Mouse (Mus musculus) stomach, embryonic 15.5 days (tissue): ENCODE data around the gene C130074G19Rik. TPM values are rescaled to one million over a fixed set of nuclear protein-coding genes. Genes with fewer than 3 reads are reported as not detected.
A peak's percentile ranks its signal among the peaks of the same experiment; 100 is the strongest.

Source experiments
- ATAC-seq: fragments of 200-750 bp; cut with Nextera tagmentation; 2 replicates; pipeline ENCODE4 v1.8.0; 2017; ENCODE audit warnings: low read depth, moderate number of reproducible peaks, moderate TSS enrichment; ENCODE audit not compliant: insufficient read depth, low FRiP score
- H3K27ac ChIP-seq: fragments of 300-500 bp; sonication (generic); 2 replicates; pipeline ENCODE4 v1.5.1; 2015; ENCODE audit warnings: mild to moderate bottlenecking, inconsistent platforms
- H3K27me3 ChIP-seq: fragments of 300-500 bp; sonication (generic); replicated peaks from 2 replicates; pipeline ENCODE4 v1.6.1; 2015; ENCODE audit warnings: inconsistent platforms
- H3K36me3 ChIP-seq: fragments of 300-500 bp; sonication (generic); 2 replicates; pipeline ENCODE4 v1.6.1; 2015; ENCODE audit warnings: inconsistent platforms
- H3K4me1 ChIP-seq: fragments of 300-500 bp; sonication (generic); 2 replicates; pipeline ENCODE4 v1.6.1; 2015; ENCODE audit warnings: inconsistent platforms
- H3K4me2 ChIP-seq: fragments of 300-500 bp; sonication (generic); 2 replicates; pipeline ENCODE4 v1.6.1; 2015; ENCODE audit warnings: mild to moderate bottlenecking, inconsistent platforms
- H3K4me3 ChIP-seq: fragments of 300-500 bp; sonication (generic); replicated peaks from 2 replicates; pipeline ENCODE4 v1.5.1; 2015; ENCODE audit warnings: inconsistent platforms
- H3K9ac ChIP-seq: fragments of 300-500 bp; sonication (generic); 2 replicates; pipeline ENCODE4 v1.6.1; 2015; ENCODE audit warnings: inconsistent platforms
- H3K9me3 ChIP-seq: fragments of 300-500 bp; sonication (generic); 2 replicates; pipeline ENCODE4 v1.6.1; 2016; ENCODE audit warnings: inconsistent platforms
- WGBS: fragments of 180-500 bp; shearing (Covaris S2); methylation state at CpG from one replicate; pipeline ENCODE4 v1.1.7; 2015; 5-methylcytosine and 5-hydroxymethylcytosine counted together
- polyA plus RNA-seq: library from polyadenylated mRNA; unstranded; fragments of >200 nt; fragmentation: Nextera tagmentation; extraction: Ambion mirVana; gene quantifications from 2 replicates; pipeline ENCODE4 v1.2.1, GENCODE M21; 2015

Gene C130074G19Rik
- polyA plus RNA-seq: 2.0 and 2.5 TPM in 2 replicates

DNA sequence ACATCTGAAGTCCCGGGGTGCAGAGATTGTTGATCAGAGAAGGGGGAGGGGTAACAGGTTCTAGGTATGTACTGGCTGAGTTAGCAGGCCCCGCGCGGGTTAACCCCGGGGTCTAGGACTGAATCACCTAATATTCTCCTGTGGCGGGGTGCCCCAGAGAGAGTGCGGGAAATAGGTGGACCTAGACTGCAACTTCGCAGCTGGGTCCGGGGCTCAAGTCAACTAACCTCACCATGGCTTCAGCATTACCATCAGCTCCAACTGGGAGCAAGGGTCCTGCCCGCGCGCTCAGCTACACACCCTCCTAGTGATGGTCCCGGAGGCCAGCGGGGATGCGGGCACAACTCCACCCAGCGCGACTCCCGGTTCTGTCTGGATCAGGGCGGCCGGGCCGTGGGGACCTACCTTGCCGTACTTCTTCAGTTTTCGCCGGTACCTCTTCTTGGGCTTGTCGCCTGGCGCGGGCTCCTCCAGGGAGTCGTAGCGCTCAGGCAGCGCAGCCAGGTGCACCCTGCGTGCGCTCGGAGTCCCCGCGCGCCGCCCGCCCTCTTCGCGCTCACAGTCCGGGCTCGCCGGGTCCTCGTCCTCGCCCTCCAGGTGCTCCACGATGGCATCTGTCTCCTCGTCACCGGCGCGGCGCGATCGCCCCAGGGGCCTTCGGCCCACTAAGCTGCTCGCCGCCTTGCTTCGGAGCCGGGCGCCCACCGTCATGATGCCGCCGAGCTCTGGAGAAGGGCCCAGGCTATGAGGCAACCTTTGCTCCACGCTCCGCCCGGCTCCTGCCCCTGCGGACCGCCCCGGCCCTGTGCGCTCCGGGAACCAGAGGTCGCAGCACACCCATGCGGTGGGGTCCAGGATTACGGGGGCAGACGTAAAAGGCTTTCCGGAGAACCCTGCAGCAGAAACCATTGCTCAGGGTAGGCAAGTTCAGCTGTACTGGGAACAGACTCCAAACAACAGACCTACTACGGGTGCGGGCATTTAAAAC is at the start of gene C130074G19Rik:
Gene C130074G19Rik, minus strand, starts transcription at position 938 of the 988 bp plus-strand sequence.
- peak within 1 kb of the TSS; percentile 52 for H3K4me3 ChIP-seq
- ATAC-seq: peak; percentile 89
- H3K27ac ChIP-seq: no peak within 1 kb of the TSS

DNA sequence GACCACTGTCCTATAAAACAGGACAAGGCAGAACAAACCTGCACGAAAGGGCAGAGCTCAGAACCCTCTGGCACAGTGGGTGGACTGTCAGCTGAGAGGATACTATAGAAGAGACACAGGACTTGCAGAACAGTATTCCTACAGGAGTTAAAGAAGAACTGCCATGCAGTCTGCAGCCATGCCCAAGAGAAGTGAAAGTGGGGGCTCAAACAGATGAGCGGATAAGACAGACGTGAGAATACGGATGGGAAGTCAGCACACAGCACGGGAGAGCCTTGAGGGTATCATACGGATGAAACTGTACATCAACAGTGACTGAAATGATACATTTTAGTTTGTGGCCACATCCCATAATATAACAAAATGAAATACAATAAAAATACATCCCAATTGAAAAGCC is 48.1 kb upstream of the C130074G19Rik start:
- H3K27ac ChIP-seq: no peak overlapping the region
- no peaks in the 10 kb centered on the region for H3K4me1 ChIP-seq
- no peaks in the 10 kb centered on the region for H3K9me3 ChIP-seq
- ATAC-seq: no peak
- H3K9ac ChIP-seq: no peak overlapping the region
- H3K27me3 ChIP-seq: no peaks in the 10 kb centered on the region
- H3K4me3 ChIP-seq: no peak overlapping the region
- WGBS: 88% methylated on average over 6 of the region's 6 CpGs
- H3K36me3 ChIP-seq: no peaks in the 10 kb centered on the region
- no peak overlapping the region for H3K4me2 ChIP-seq

More for the DNA sequence above, at the start of gene C130074G19Rik:
- peaks cover 28% of the 10 kb centered on the region for H3K27me3 ChIP-seq
- H3K9ac ChIP-seq: peak within 1 kb of the TSS; percentile 20; the same call in 1 of the 2 replicates
- no peaks in the 10 kb centered on the region for H3K36me3 ChIP-seq
- no peaks in the 10 kb centered on the region for H3K9me3 ChIP-seq
- peaks cover 11% of the 10 kb centered on the region for H3K4me1 ChIP-seq
- H3K4me2 ChIP-seq: peak within 1 kb of the TSS; percentile 82
- WGBS: 3% methylated on average over 77 of the region's 77 CpGs

DNA sequence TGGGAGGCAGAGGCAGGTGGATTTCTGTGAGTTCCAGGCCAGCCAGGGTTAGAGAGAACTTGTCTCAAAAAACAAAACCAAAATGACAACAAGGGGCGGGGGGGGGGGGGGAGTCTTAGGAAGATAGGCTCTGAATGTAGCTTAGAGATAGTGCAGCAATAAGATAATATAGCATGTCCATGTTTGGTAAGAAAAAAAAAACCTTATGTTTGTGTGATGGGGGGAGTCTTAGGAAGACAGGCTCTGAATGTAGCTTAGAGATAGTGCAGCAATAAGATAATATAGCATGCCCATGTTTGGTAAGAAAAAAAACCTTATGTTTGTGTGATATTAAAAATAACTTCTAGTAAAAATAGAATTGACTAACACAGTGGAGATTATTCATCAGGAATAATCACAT is 45.4 kb upstream of the C130074G19Rik start:
- 82% methylated on average over 1 of the region's 1 CpGs for WGBS
- Histone ChIP-seq H3K27ac (no peak overlapping the region), H3K27me3 (no peaks in the 10 kb centered on the region), H3K4me2 (no peak overlapping the region), H3K4me3 (no peak overlapping the region), H3K4me1 (no peaks in the 10 kb centered on the region), H3K36me3 (0 out of 2 replicates have a peak, but pooled peaks cover 2% of the 10 kb centered on the region), H3K9ac (no peak overlapping the region), H3K9me3 (no peaks in the 10 kb centered on the region)
- ATAC-seq: no peak

- 0 out of 2 replicates have a peak, but pooled peaks cover 2% of the 10 kb centered on the region for H3K36me3 ChIP-seq
- WGBS: 94% methylated on average over 1 of the region's 1 CpGs
- H3K27ac ChIP-seq: no peak overlapping the region
- no peak for ATAC-seq
- no peak overlapping the region for H3K4me3 ChIP-seq
- no peaks in the 10 kb centered on the region for H3K9me3 ChIP-seq
- no peak overlapping the region for H3K4me2 ChIP-seq
- no peaks in the 10 kb centered on the region for H3K27me3 ChIP-seq
- no peaks in the 10 kb centered on the region for H3K4me1 ChIP-seq
- H3K9ac ChIP-seq: no peak overlapping the region
Observed at GRCm38 (mm10) chr1:184927911-184928310, 44.9 kb upstream of the C130074G19Rik start.

GRCm38 (mm10) chr1:184922824-184923223 is 39.8 kb upstream of the C130074G19Rik start:
- no peak overlapping the region for H3K27ac ChIP-seq
- H3K9ac ChIP-seq: no peak overlapping the region
- peaks cover 9% of the 10 kb centered on the region for H3K36me3 ChIP-seq
- no peaks in the 10 kb centered on the region for H3K9me3 ChIP-seq
- H3K27me3 ChIP-seq: no peaks in the 10 kb centered on the region
- no peak overlapping the region for H3K4me3 ChIP-seq
- H3K4me2 ChIP-seq: no peak overlapping the region
- no peak for ATAC-seq
- WGBS: 86% methylated on average over 13 of the region's 13 CpGs
- no peaks in the 10 kb centered on the region for H3K4me1 ChIP-seq

GRCm38 (mm10) chr1:184920057-184920456 is 37.0 kb upstream of the C130074G19Rik start:
- 80% methylated on average over 5 of the region's 5 CpGs for WGBS
- Histone ChIP-seq H3K9me3 (no peaks in the 10 kb centered on the region), H3K27ac (no peak overlapping the region), H3K27me3 (no peaks in the 10 kb centered on the region), H3K36me3 (peaks cover 7% of the 10 kb centered on the region), H3K9ac (no peak overlapping the region), H3K4me1 (no peaks in the 10 kb centered on the region), H3K4me3 (no peak overlapping the region), H3K4me2 (no peak overlapping the region)
- ATAC-seq: no peak

- 87% methylated on average over 5 of the region's 5 CpGs for WGBS
- Histone ChIP-seq H3K9ac (no peak overlapping the region), H3K4me1 (no peaks in the 10 kb centered on the region), H3K4me3 (no peak overlapping the region), H3K27ac (no peak overlapping the region), H3K9me3 (no peaks in the 10 kb centered on the region), H3K27me3 (no peaks in the 10 kb centered on the region), H3K36me3 (peaks cover 7% of the 10 kb centered on the region), H3K4me2 (no peak overlapping the region)
- ATAC-seq: no peak
Observed at GRCm38 (mm10) chr1:184918227-184918888, 35.3 kb upstream of the C130074G19Rik start.

GRCm38 (mm10) chr1:184912336-184912735 is 29.3 kb upstream of the C130074G19Rik start:
- no peak overlapping the region for H3K4me3 ChIP-seq
- H3K9me3 ChIP-seq: no peaks in the 10 kb centered on the region

DNA sequence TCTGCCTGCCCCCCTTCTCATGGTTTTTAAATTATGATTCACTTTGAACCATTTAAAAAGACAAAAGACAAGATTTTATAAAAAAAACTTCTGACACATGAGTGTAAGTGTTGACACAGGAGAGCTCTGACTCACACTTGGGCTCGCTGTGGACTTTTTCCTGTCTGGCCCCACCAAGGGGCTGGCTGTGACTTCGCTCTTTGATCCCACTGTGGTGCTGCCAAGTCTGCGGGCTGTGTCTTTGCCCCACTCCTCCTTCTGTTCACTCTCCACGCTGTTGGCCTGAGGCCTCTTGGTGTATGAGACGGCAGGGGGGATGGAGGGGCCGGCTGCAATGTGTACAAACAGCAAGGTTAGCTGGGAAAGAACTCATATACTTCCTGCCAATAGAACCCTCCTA is 28.8 kb upstream of the C130074G19Rik start:
- Histone ChIP-seq H3K4me1 (no peaks in the 10 kb centered on the region), H3K27me3 (no peaks in the 10 kb centered on the region), H3K9ac (no peak overlapping the region), H3K9me3 (no peaks in the 10 kb centered on the region), H3K36me3 (no peaks in the 10 kb centered on the region), H3K27ac (no peak overlapping the region), H3K4me2 (no peak overlapping the region), H3K4me3 (no peak overlapping the region)
- no peak for ATAC-seq
- WGBS: 57% methylated on average over 6 of the region's 6 CpGs

More at GRCm38 (mm10) chr1:184912336-184912735, 29.3 kb upstream of the C130074G19Rik start:
- no peak overlapping the region for H3K27ac ChIP-seq
- H3K9ac ChIP-seq: no peak overlapping the region
- H3K27me3 ChIP-seq: no peaks in the 10 kb centered on the region
- ATAC-seq: no peak
- H3K36me3 ChIP-seq: no peaks in the 10 kb centered on the region
- no peaks in the 10 kb centered on the region for H3K4me1 ChIP-seq
- no peak overlapping the region for H3K4me2 ChIP-seq
- 92% methylated on average over 18 of the region's 18 CpGs for WGBS

DNA sequence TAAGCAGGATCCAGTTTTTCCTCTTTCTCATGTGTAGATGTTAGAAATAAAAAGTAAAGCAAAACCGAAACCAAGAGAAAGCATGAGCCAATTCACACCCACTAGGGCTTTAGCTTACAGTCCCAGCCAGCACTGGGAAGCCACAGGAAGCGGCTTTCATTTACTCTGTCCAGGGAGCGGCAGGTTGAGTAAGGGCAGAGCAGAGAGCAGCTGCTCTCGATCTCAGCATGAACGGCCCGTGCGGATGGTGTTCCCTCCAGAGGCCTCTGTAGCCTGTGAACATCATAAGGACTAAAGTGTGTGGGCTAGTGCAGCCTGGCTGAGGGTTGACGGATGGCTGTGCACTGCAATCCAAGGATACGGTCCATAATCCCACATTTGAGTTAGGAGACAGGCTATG is 25.5 kb upstream of the C130074G19Rik start:
- Histone ChIP-seq H3K4me3 (no peak overlapping the region), H3K9ac (no peak overlapping the region), H3K36me3 (no peaks in the 10 kb centered on the region), H3K4me1 (no peaks in the 10 kb centered on the region), H3K9me3 (no peaks in the 10 kb centered on the region), H3K4me2 (no peak overlapping the region), H3K27ac (no peak overlapping the region), H3K27me3 (no peaks in the 10 kb centered on the region)
- WGBS: 53% methylated on average over 9 of the region's 9 CpGs
- ATAC-seq: peak; percentile 10; the same call in 1 of the 2 replicates

DNA sequence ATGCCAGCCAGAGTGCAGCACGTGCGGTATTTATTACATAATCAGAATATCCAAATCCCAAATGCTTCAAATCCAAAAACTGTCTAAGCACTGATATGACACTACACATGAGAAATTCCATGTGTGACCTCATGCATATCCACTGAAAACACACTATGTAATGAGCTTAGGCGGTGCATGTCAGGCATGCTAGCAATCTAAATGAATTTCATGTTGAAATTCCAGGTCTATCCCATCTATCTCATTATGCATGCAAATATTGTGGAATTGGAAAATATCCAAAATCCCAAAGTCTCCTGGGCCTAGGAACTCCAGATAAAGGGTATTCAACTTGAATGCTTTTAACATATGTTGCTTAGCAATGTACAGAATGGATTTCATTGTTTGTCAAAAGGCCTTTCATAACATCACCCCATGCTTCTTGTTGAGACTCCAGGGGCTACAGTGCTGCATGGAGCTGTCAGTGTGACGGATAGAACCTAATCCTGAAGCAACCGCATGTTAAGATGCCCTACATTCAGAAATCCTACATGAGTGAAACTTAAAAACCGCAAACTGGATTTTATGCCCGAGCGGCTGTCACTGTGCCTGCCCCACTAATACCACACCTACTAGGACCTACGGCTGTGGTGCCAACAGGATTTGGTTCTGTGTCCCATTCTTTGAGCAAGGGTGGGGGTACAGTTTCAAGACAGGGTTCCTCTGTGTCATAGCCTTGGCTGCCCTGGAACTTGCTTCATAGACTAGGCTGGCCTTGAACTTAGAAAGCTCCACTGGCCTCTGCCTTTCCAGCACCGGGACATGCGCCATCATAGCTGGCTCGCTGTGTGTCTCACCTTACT is 23.1 kb upstream of the C130074G19Rik start:
- no peak for ATAC-seq
- no peaks in the 10 kb centered on the region for H3K9me3 ChIP-seq
- H3K27me3 ChIP-seq: no peaks in the 10 kb centered on the region
- H3K4me3 ChIP-seq: no peak overlapping the region
- no peak overlapping the region for H3K27ac ChIP-seq
- H3K4me2 ChIP-seq: no peak overlapping the region
- 85% methylated on average over 12 of the region's 12 CpGs for WGBS
- H3K4me1 ChIP-seq: no peaks in the 10 kb centered on the region
- H3K36me3 ChIP-seq: no peaks in the 10 kb centered on the region
- H3K9ac ChIP-seq: no peak overlapping the region
